Mouse (Mus musculus): Measurements from ENCODE around the gene Slc22a4. TPM values are rescaled to one million over a fixed set of nuclear protein-coding genes. Genes with fewer than 3 reads are reported as not detected.

The Slc22a4 gene
- polyA plus RNA-seq (2012; rRNA removed), result 9.0 and 9.1 TPM in 2 replicates

GRCm38 (mm10) chr11:54028044-54028951 lies at the start of gene Slc22a4:
Gene Slc22a4, minus strand, starts transcription at chr11:54028090.

DNA sequence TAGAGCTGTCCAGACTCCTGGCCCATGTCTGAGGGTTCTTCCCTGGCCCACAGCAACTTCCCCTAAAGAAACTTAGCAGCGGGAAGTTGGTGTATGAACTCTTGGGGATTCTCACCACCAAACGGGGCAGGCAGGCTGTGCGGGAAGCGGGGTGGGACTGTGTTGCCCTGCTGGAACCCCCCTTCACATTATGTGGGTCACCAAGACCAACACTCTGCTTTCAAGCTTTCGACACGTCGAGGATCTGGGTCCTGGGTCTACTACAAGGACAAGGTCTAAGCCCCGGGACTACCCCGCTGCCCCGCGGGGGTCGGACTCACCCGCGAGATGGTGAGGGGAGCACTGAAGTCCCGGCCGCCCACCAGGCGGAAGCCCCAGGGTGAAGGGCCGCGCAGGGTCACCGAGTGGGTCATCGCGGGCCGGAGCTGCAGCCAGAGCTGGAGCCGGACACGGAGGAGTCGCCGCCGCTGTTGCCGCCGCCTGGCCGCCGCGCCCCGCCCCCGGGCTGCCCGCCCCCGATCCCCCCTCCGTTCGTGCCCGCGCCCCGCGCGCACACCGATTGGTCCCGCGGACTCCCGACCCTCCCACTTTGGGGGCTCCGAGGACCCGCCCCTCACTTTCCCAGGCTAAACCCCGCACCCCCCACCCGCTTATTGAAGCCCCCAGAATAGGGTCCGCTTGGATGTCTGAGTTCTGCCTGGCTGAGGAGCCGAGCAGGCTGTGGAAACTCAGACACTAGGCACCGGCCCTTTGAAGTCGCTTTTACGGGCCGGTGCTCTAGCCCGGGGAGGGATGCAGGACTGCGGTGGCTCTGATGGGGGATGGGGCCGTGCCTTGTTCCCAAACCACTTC lies 40.9 kb upstream of the Slc22a4 start, which contains the start of gene Pdlim4:
TSS of gene Pdlim4 (minus strand) at position 495 of the 852 bp plus-strand sequence.

GRCm38 (mm10) chr11:53979788-53980621 lies 47.9 kb downstream of the Slc22a4 start, which contains the start of gene Slc22a21:
Gene Slc22a21, minus strand, starts transcription at chr11:53980332.

Other genes starting within 250 kb of the Slc22a4 start
- 0.37 and 0.72 TPM in 2 replicates for gene Gm12216, start 168.8 kb downstream of the Slc22a4 start, polyA plus RNA-seq (2012; rRNA removed)
- gene Slc22a5, start 136.4 kb downstream of the Slc22a4 start, polyA plus RNA-seq (2012; rRNA removed), result 4.1 and 4.2 TPM in 2 replicates
- 1.3 and 1.6 TPM in 2 replicates for gene Slc22a21, start 47.8 kb downstream of the Slc22a4 start, polyA plus RNA-seq (2012; rRNA removed)
- gene Pdlim4, start 40.9 kb upstream of the Slc22a4 start, polyA plus RNA-seq (2012; rRNA removed), result 3.1 and 3.9 TPM in 2 replicates
- gene P4ha2, start 72.0 kb upstream of the Slc22a4 start, polyA plus RNA-seq (2012; rRNA removed), result 9.5 and 10.2 TPM in 2 replicates
- not detected in 2 replicates for gene Csf2, start 221.6 kb upstream of the Slc22a4 start, polyA plus RNA-seq (2012; rRNA removed)
- not detected in 2 replicates for gene Il3, start 239.2 kb upstream of the Slc22a4 start, polyA plus RNA-seq (2012; rRNA removed)

Measured in liver, embryonic 18 days (tissue).